Mouse (Mus musculus) hindbrain, embryonic 11.5 days (tissue): ENCODE measurements at regions not wholly inside any gene's neighbourhood (a gene's known extent, or its start where the extent isn't known, plus 50 kb on each side); places are given as distances from the start of the nearest gene placed in this dataset.
A peak's percentile ranks its signal among the peaks of the same experiment; 100 is the strongest.

Experiments
- ATAC-seq: fragments of 200-750 bp; cut with Nextera tagmentation; 2 replicates; pipeline ENCODE4 v1.8.0; 2017; ENCODE audit warnings: mild to moderate bottlenecking, moderate TSS enrichment, moderate library complexity; ENCODE audit not compliant: low FRiP score
- DNase-seq: peaks from one replicate; pipeline ENCODE4 v3.0.0-alpha.2; 2015; ENCODE audit warnings: low spot score
- H3K27ac ChIP-seq: fragments of 300-500 bp; sonication (generic); 2 replicates; pipeline ENCODE4 v1.5.1; 2014; ENCODE audit warnings: mild to moderate bottlenecking, low read depth, low read length
- H3K27me3 ChIP-seq: fragments of 300-500 bp; sonication (generic); 2 replicates; pipeline ENCODE4 v1.6.1; 2014; ENCODE audit warnings: mild to moderate bottlenecking, low read length, moderate library complexity, mixed read lengths; ENCODE audit not compliant: control insufficient read depth, insufficient read depth
- H3K36me3 ChIP-seq: fragments of 300-500 bp; sonication (generic); 2 replicates; pipeline ENCODE4 v1.6.1; 2014; ENCODE audit warnings: mild to moderate bottlenecking, low read length, moderate library complexity, mixed read lengths; ENCODE audit not compliant: control insufficient read depth, insufficient read depth
- H3K4me1 ChIP-seq: fragments of 300-500 bp; sonication (generic); replicated peaks from 2 replicates; pipeline ENCODE4 v1.6.1; 2014; ENCODE audit warnings: low read length, mixed read lengths; ENCODE audit not compliant: control insufficient read depth, insufficient read depth
- H3K4me2 ChIP-seq: fragments of 300-500 bp; sonication (generic); replicated peaks from 2 replicates; pipeline ENCODE4 v1.6.1; 2014; ENCODE audit warnings: mild to moderate bottlenecking, low read depth, low read length
- H3K4me3 ChIP-seq: fragments of 300-500 bp; sonication (generic); 2 replicates; pipeline ENCODE4 v1.5.1; 2014; ENCODE audit warnings: low read depth, low read length
- H3K9ac ChIP-seq: fragments of 300-500 bp; sonication (generic); 2 replicates; pipeline ENCODE4 v1.6.1; 2014; ENCODE audit warnings: low read depth, low read length
- H3K9me3 ChIP-seq: fragments of 300-500 bp; sonication (generic); 2 replicates; pipeline ENCODE4 v1.6.1; 2016; ENCODE audit warnings: low read length; ENCODE audit not compliant: control insufficient read depth
- WGBS: fragments of 180-500 bp; shearing (Covaris S2); extraction: QIAGEN DNeasy Blood & Tissue Kit; methylation state at CpG from one replicate; pipeline ENCODE4 v1.1.7; 2014; 5-methylcytosine and 5-hydroxymethylcytosine counted together

- Histone ChIP-seq H3K27ac (no peak overlapping the region), H3K36me3 (no peaks in the 10 kb centered on the region), H3K4me2 (no peak overlapping the region), H3K9ac (no peak overlapping the region), H3K4me3 (no peak overlapping the region), H3K4me1 (no peaks in the 10 kb centered on the region), H3K27me3 (no peaks in the 10 kb centered on the region), H3K9me3 (no peaks in the 10 kb centered on the region)
- no peak for ATAC-seq
- 86% methylated on average over 4 of the region's 4 CpGs for WGBS
- no peak for DNase-seq
Observed at GRCm38 (mm10) chr8:109172701-109173100, 321.1 kb upstream of the Pmfbp1 start.

DNA sequence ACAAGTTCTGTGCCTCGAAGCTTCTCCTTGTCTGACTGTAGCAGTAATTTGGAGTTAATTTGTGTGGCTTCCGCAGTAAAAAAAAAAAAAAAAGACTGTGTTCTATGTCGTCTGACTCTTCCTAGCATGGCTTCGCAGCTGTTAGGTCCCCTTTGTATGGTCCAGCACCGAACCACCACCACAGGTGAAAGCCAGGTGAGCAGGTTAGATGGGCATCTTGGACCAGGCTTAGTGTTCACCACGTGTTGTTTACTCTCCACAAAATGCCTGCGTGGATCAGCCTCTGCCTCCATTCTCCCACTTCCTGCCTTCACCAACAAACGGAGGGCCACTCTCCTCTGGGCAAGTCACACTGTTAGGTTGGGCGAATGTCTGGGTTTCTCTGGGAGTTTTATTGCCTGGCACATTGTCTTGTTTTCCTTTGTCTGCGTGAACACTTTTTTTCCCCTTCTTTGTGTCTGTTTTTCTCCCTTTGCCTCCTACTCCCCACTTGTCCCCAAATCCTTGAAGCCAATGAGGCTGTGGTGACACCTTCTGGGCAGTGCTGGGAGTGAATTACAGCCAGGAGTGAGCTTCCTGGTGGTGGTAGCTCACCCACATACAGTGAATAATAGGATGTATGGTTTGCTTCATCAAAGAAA, 308.1 kb upstream of the Pmfbp1 start:
- Histone ChIP-seq H3K36me3 (no peaks in the 10 kb centered on the region), H3K4me1 (peaks cover 4% of the 10 kb centered on the region; the same call in 1 of the 2 replicates), H3K4me3 (no peak overlapping the region), H3K9me3 (no peaks in the 10 kb centered on the region), H3K27ac (peak overlapping the region; percentile 40; the same call in 1 of the 2 replicates), H3K4me2 (no peak overlapping the region; the same call in 1 of the 2 replicates), H3K27me3 (no peaks in the 10 kb centered on the region), H3K9ac (peak overlapping the region; percentile 42)
- WGBS = 41% methylated on average over 10 of the region's 10 CpGs
- DNase-seq (peak; percentile 84), ATAC-seq (peak; percentile 66; the same call in 1 of the 2 replicates)

- Histone ChIP-seq H3K9me3 (no peaks in the 10 kb centered on the region), H3K27ac (peak overlapping the region; percentile 7; the same call in 1 of the 2 replicates), H3K27me3 (no peaks in the 10 kb centered on the region), H3K4me3 (no peak overlapping the region), H3K4me2 (no peak overlapping the region), H3K9ac (no peak overlapping the region), H3K36me3 (no peaks in the 10 kb centered on the region), H3K4me1 (peaks cover 4% of the 10 kb centered on the region; the same call in 1 of the 2 replicates)
- no peak for DNase-seq
- ATAC-seq = no peak
- 78% methylated on average over 7 of the region's 7 CpGs for WGBS
Observed at GRCm38 (mm10) chr8:109187617-109188016, 306.2 kb upstream of the Pmfbp1 start.

DNA sequence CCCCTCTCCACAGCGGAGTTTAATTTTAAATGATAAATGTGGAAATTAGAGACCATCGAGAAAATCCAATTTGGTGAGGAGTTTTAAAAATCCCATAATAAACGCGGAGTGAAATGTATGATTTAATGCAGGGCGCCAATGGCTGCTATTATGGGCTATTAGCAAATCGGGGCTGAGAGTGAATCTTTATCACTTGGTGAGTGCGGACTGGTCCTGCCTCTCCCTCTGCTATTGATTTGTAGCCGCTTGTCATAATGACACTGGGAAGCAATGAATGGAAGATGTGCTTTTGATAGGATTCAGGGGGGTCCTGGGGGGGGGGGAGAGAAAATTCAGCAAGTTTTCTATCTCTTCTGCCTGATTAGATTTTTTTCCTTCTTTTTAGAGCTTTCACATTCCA, 279.6 kb upstream of the Pmfbp1 start:
- no peak overlapping the region for H3K4me2 ChIP-seq
- DNase-seq = no peak
- H3K36me3 ChIP-seq = no peaks in the 10 kb centered on the region
- H3K27me3 ChIP-seq = no peaks in the 10 kb centered on the region
- no peaks in the 10 kb centered on the region for H3K9me3 ChIP-seq
- H3K27ac ChIP-seq = peak overlapping the region; percentile 56; the same call in 1 of the 2 replicates
- H3K4me1 ChIP-seq = 0 out of 2 replicates have a peak, but pooled peaks cover 2% of the 10 kb centered on the region
- WGBS = 66% methylated on average over 8 of the region's 8 CpGs
- no peak overlapping the region for H3K4me3 ChIP-seq
- no peak for ATAC-seq
- no peak overlapping the region for H3K9ac ChIP-seq

DNA sequence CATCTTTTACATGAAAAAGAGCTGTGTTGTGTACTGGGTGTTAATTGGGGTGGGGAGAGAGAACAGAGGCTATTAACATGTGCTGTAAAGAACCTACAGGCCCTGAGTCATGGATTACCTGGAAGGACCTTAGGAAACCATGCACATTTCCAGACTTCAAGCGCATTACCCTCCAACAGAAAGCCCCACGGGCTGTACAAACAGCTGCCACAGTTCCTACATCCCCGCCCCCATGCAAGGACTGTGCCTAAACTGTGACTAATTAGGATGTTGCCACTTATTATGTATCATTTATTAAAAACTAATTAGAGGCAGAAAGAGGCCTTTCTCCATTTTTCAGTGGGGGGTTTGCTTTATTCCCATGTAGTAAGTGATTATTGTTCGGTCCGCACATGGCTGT, 277.5 kb upstream of the Pmfbp1 start:
- Histone ChIP-seq H3K36me3 (no peaks in the 10 kb centered on the region), H3K4me3 (no peak overlapping the region), H3K4me2 (no peak overlapping the region), H3K27ac (0 out of 2 replicates have a peak overlapping the region, but pooled peaks have one; percentile 13), H3K4me1 (0 out of 2 replicates have a peak, but pooled peaks cover 2% of the 10 kb centered on the region), H3K27me3 (no peaks in the 10 kb centered on the region), H3K9ac (no peak overlapping the region), H3K9me3 (no peaks in the 10 kb centered on the region)
- 67% methylated on average over 5 of the region's 5 CpGs for WGBS
- ATAC-seq (peak; percentile 73; the same call in 1 of the 2 replicates), DNase-seq (peak; percentile 25)

GRCm38 (mm10) chr8:109217326-109217725, 276.5 kb upstream of the Pmfbp1 start:
- H3K9me3 ChIP-seq = no peaks in the 10 kb centered on the region
- ATAC-seq = no peak
- no peak overlapping the region for H3K4me2 ChIP-seq
- no peak for DNase-seq
- no peaks in the 10 kb centered on the region for H3K36me3 ChIP-seq
- no peak overlapping the region for H3K27ac ChIP-seq
- H3K4me3 ChIP-seq = no peak overlapping the region
- no peak overlapping the region for H3K9ac ChIP-seq
- 0 out of 2 replicates have a peak, but pooled peaks cover 2% of the 10 kb centered on the region for H3K4me1 ChIP-seq
- H3K27me3 ChIP-seq = no peaks in the 10 kb centered on the region
- 93% methylated on average over 19 of the region's 19 CpGs for WGBS

DNA sequence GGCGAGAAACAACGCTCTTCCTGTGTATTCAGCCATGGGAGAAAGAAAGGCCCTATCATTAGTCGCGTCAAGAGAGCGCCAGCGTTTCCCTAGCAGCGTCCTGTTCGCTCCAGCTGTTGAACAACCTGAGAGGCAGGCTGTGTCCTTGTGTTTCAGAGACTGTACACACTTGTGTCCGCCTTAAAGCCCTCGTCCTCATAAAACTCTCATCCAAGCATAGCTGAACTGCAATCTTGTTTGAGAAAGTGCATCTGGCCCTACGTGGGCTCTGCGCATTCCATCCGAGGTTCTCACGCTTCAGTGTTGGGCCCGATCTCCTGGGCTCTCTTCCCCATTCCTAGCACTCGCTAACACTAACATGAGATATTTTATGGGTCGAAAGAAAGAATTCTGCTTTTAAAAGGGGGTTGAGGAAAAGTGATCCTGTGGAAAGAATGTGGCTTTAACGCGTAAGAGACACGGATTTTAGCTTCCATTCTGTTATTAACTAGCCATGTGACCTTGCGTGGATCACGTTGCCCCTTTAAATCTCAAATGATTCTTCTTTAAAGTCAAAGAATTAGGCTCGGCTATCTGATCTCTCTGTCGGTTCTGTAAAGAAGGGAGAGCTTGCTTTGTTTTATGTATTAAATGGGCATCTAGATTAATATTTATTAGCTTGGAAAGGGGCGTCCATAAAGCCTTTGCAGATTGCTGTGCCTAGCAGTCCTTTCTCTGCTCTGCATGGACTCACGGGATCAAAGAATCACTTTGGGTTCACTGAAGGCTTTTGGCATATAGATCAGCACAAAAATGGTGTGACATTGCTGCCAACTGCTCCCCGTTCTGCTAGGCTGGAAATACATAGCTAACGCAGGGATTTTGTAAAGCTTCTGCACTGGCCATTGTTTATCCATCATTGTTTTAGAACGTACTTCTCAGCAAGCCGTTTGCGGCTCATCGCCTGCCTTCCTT, 261.3 kb upstream of the Pmfbp1 start:
- Histone ChIP-seq H3K27ac (peak overlapping the region; percentile 72), H3K4me1 (peaks cover 6% of the 10 kb centered on the region; the same call in 1 of the 2 replicates), H3K9ac (no peak overlapping the region), H3K4me3 (no peak overlapping the region), H3K9me3 (no peaks in the 10 kb centered on the region), H3K27me3 (no peaks in the 10 kb centered on the region), H3K4me2 (no peak overlapping the region), H3K36me3 (no peaks in the 10 kb centered on the region)
- peak; percentile 53 for DNase-seq
- peak; percentile 84 for ATAC-seq
- WGBS = 48% methylated on average over 32 of the region's 32 CpGs

GRCm38 (mm10) chr8:109245526-109245925, 248.3 kb upstream of the Pmfbp1 start:
- no peaks in the 10 kb centered on the region for H3K36me3 ChIP-seq
- H3K27ac ChIP-seq = no peak overlapping the region
- DNase-seq (no peak), ATAC-seq (no peak)
- no peaks in the 10 kb centered on the region for H3K27me3 ChIP-seq
- H3K4me1 ChIP-seq = peaks cover 3% of the 10 kb centered on the region; the same call in 1 of the 2 replicates
- no peak overlapping the region for H3K9ac ChIP-seq
- H3K9me3 ChIP-seq = no peaks in the 10 kb centered on the region
- 77% methylated on average over 8 of the region's 8 CpGs for WGBS
- H3K4me2 ChIP-seq = no peak overlapping the region
- H3K4me3 ChIP-seq = no peak overlapping the region
